Mouse (Mus musculus) CH12.LX (cell line): ENCODE data around the gene Slc22a20. TPM values are rescaled to one million over a fixed set of nuclear protein-coding genes. Genes with fewer than 3 reads are reported as not detected.

ENCODE experiments used
- DNase-seq: peaks from one replicate; pipeline ENCODE4 v3.0.0-alpha.2; 2013; ENCODE audit errors: extremely low read depth
- H3K27ac ChIP-seq: 2 replicates; pipeline ENCODE4 v1.5.1; 2012; ENCODE audit warnings: low read depth, mild to moderate bottlenecking, control low read depth, moderate library complexity; ENCODE audit not compliant: insufficient read depth
- H3K27me3 ChIP-seq: replicated peaks from 2 replicates; pipeline ENCODE3; 2012; ENCODE audit warnings: inconsistent platforms
- H3K36me3 ChIP-seq, 2 experiments: replicated peaks in 1 of 2; 2 replicates each; pipeline versions ENCODE3 to v1.6.1; 2012; ENCODE audit warnings: inconsistent platforms in 1 of 2, low read length in 1 of 2, mild to moderate bottlenecking in 1 of 2, mixed read lengths in 1 of 2, moderate library complexity in 1 of 2; ENCODE audit not compliant: control insufficient read depth in 1 of 2, insufficient read depth in 1 of 2
- H3K4me1 ChIP-seq, 2 experiments: 2 replicates each; pipeline ENCODE4 v1.6.1; 2012; ENCODE audit warnings: inconsistent platforms in 1 of 2, moderate library complexity in 1 of 2; ENCODE audit not compliant: insufficient read depth in 2 of 2, control insufficient read depth in 1 of 2
- H3K4me2 ChIP-seq: 2 replicates; pipeline ENCODE4 v1.6.1; 2012; ENCODE audit warnings: low read depth, mild to moderate bottlenecking, control low read depth; ENCODE audit not compliant: poor library complexity, insufficient read depth, severe bottlenecking
- H3K4me3 ChIP-seq, 3 experiments: fragments of 150-350 bp in 1 of 3; sonication (generic) in 1 of 3; replicated peaks in 1 of 3; 2 replicates each; pipeline versions ENCODE3 to v1.5.1; 2011 to 2012; ENCODE audit warnings: low read depth in 2 of 3, low read length in 2 of 3, mild to moderate bottlenecking in 2 of 3, moderate library complexity in 2 of 3, control low read depth in 1 of 3, improper control_type of control experiment in 1 of 3, inconsistent platforms in 1 of 3, mixed read lengths in 1 of 3; ENCODE audit not compliant: poor library complexity in 1 of 3
- H3K79me2 ChIP-seq: replicated peaks from 2 replicates; pipeline ENCODE4 v1.6.1; 2012; ENCODE audit warnings: mild to moderate bottlenecking, moderate library complexity; ENCODE audit not compliant: control insufficient read depth, poor library complexity, insufficient read depth, severe bottlenecking; ENCODE audit errors: extremely low read depth
- H3K9ac ChIP-seq: 2 replicates; pipeline ENCODE4 v1.6.1; 2012; ENCODE audit warnings: low read depth, mild to moderate bottlenecking, control low read depth, moderate library complexity; ENCODE audit not compliant: insufficient read depth
- H3K9me3 ChIP-seq: replicated peaks from 2 replicates; pipeline ENCODE3; 2012; ENCODE audit warnings: low read length, inconsistent platforms, mixed read lengths
- CHD1 ChIP-seq: IDR thresholded peaks from 2 replicates; pipeline ENCODE4 v1.6.1; 2012; ENCODE audit warnings: low read depth, low read length, improper control_type of control experiment, inconsistent platforms
- CHD2 ChIP-seq: IDR thresholded peaks from 2 replicates; pipeline ENCODE4 v1.6.1; 2011; ENCODE audit warnings: low read length, improper control_type of control experiment
- E2F4 ChIP-seq: IDR thresholded peaks from 2 replicates; pipeline ENCODE4 v1.6.1; 2011; ENCODE audit warnings: low read depth, low read length, improper control_type of control experiment; ENCODE audit not compliant: insufficient replicate concordance
- EP300 ChIP-seq: IDR thresholded peaks from 2 replicates; pipeline ENCODE4 v1.6.1; 2011; ENCODE audit warnings: low read length, improper control_type of control experiment
- ETS1 ChIP-seq: conservative IDR thresholded peaks from 2 replicates; pipeline ENCODE4 v1.6.1; 2012; ENCODE audit warnings: low read depth, mild to moderate bottlenecking, inconsistent platforms, low read length, improper control_type of control experiment, moderate library complexity
- JUN ChIP-seq: IDR thresholded peaks from 2 replicates; pipeline ENCODE4 v1.6.1; 2011; ENCODE audit warnings: low read depth, mild to moderate bottlenecking, low read length, improper control_type of control experiment, moderate library complexity; ENCODE audit not compliant: insufficient read depth
- JUND ChIP-seq: conservative IDR thresholded peaks from 2 replicates; pipeline ENCODE4 v1.6.1; 2011; ENCODE audit warnings: low read depth, low read length, improper control_type of control experiment
- KAT2A ChIP-seq: IDR thresholded peaks from 2 replicates; pipeline ENCODE4 v1.6.1; 2012; ENCODE audit warnings: low read length, improper control_type of control experiment, inconsistent platforms; ENCODE audit not compliant: insufficient replicate concordance
- MAFK ChIP-seq: IDR thresholded peaks from 2 replicates; pipeline ENCODE4 v1.6.1; 2011; ENCODE audit warnings: low read length, improper control_type of control experiment; ENCODE audit not compliant: insufficient replicate concordance
- MAZ ChIP-seq: IDR thresholded peaks from 2 replicates; pipeline ENCODE4 v1.6.1; 2012; ENCODE audit warnings: low read depth, mild to moderate bottlenecking, inconsistent platforms, low read length, improper control_type of control experiment, moderate library complexity
- MEF2A ChIP-seq: IDR thresholded peaks from 2 replicates; pipeline ENCODE4 v1.6.1; 2014; ENCODE audit warnings: low read depth, mild to moderate bottlenecking, inconsistent platforms, low read length, improper control_type of control experiment, borderline replicate concordance
- MXI1 ChIP-seq: IDR thresholded peaks from 2 replicates; pipeline ENCODE4 v1.6.1; 2011; ENCODE audit warnings: mild to moderate bottlenecking, low read depth, low read length, improper control_type of control experiment
- NRF1 ChIP-seq: IDR thresholded peaks from 2 replicates; pipeline ENCODE4 v1.6.1; 2014; ENCODE audit warnings: low read depth, mild to moderate bottlenecking, inconsistent platforms, low read length, improper control_type of control experiment, moderate library complexity
- PAX5 ChIP-seq: IDR thresholded peaks from 2 replicates; pipeline ENCODE4 v1.6.1; 2012; ENCODE audit warnings: low read length, inconsistent platforms, mixed read lengths
- POLR2A ChIP-seq: IDR thresholded peaks from 2 replicates; pipeline ENCODE4 v1.6.1; 2011; ENCODE audit warnings: low read depth, mild to moderate bottlenecking, improper control_type of control experiment, low read length
- POLR2AphosphoS2 ChIP-seq: IDR thresholded peaks from 2 replicates; pipeline ENCODE4 v1.6.1; 2011; ENCODE audit warnings: low read depth, low read length, improper control_type of control experiment
- RAD21 ChIP-seq: IDR thresholded peaks from 2 replicates; pipeline ENCODE4 v1.6.1; 2011; ENCODE audit warnings: low read depth, mild to moderate bottlenecking, low read length, improper control_type of control experiment, moderate library complexity
- SMC3 ChIP-seq: IDR thresholded peaks from 2 replicates; pipeline ENCODE4 v1.6.1; 2011; ENCODE audit warnings: low read depth, low read length, improper control_type of control experiment
- UBTF ChIP-seq: IDR thresholded peaks from 2 replicates; pipeline ENCODE4 v1.6.1; 2012; ENCODE audit warnings: low read depth, mild to moderate bottlenecking, inconsistent platforms, low read length, improper control_type of control experiment, moderate library complexity
- USF1 ChIP-seq: IDR thresholded peaks from 2 replicates; pipeline ENCODE4 v1.6.1; 2014; ENCODE audit warnings: low read depth, mild to moderate bottlenecking, inconsistent platforms, low read length, improper control_type of control experiment
- USF2 ChIP-seq: conservative IDR thresholded peaks from 2 replicates; pipeline ENCODE4 v1.6.1; 2011; ENCODE audit warnings: low read depth, low read length, improper control_type of control experiment
- ZC3H11A ChIP-seq: IDR thresholded peaks from 2 replicates; pipeline ENCODE4 v1.6.1; 2012; ENCODE audit warnings: low read depth, mild to moderate bottlenecking, inconsistent platforms, low read length, improper control_type of control experiment
- ZNF384 ChIP-seq: IDR thresholded peaks from 2 replicates; pipeline ENCODE4 v1.6.1; 2012; ENCODE audit warnings: low read depth, low read length, improper control_type of control experiment, inconsistent platforms
- dilution Hi-C: fragments of 300-500 bp; cut with MboI; formaldehyde crosslinking; loops from 2 replicates; pipeline ENCODE4 v1.14.3; 2020; ENCODE audit warnings: low sequenced_read_pairs; ENCODE audit not compliant: extremely low pct_unique_long_range_greater_than_20kb, extremely low pct_ligation_motif_present
- in situ Hi-C: fragments of 300-500 bp; cut with MboI; formaldehyde crosslinking; loops from 3 replicates; pipeline ENCODE4 v1.14.3; 2019; ENCODE audit warnings: low sequenced_read_pairs, low pct_ligation_motif_present, low pct_unique_long_range_greater_than_20kb, mixed read lengths
- polyA plus RNA-seq: library from polyadenylated mRNA; unstranded; fragments of >175 nt; gene quantifications from 2 replicates; pipeline ENCODE4 v1.2.1, GENCODE M21; 2012; ENCODE audit warnings: low read depth; ENCODE audit not compliant: insufficient read length
- total RNA-seq, 2 experiments: library from RNA; depleted of rRNA; stranded (reverse); fragments of 300-350 nt in 1 of 2; fragments of >200 nt in 1 of 2; gene quantifications; 2 replicates each; pipeline ENCODE4 v1.2.3; 2012 to 2014

Slc22a20 gene
- total RNA-seq (2012; rRNA removed) (not detected in 2 replicates), total RNA-seq (2014; rRNA removed) (not detected in 2 replicates), polyA plus RNA-seq (not detected in 2 replicates)

GRCm38 (mm10) chr19:5986043-5986442 lies at the start of gene Slc22a20:
Gene Slc22a20 (minus strand): TSS chr19:5986143.
- dilution Hi-C loops (no loop called here), in situ Hi-C loops (no loop called here)
- no peaks in the 10 kb centered on the region for H3K27me3 ChIP-seq
- no peak for TF ChIP-seq E2F4
- TF ChIP-seq KAT2A = no peak
- no peak for TF ChIP-seq POLR2A
- H3K4me2 ChIP-seq = no peak within 1 kb of the TSS
- DNase-seq = no peak
- no peak within 1 kb of the TSS for H3K9ac ChIP-seq
- H3K27ac ChIP-seq = no peak within 1 kb of the TSS
- H3K4me3 ChIP-seq = no peak within 1 kb of the TSS
- H3K9me3 ChIP-seq = no peaks in the 10 kb centered on the region
- H3K79me2 ChIP-seq = no peaks in the 10 kb centered on the region
- H3K4me1 ChIP-seq = peaks cover 0 to 24% of the 10 kb centered on the region in 2 experiments; a peak in 2 of 4 replicates
- peaks cover 15 to 29% of the 10 kb centered on the region in 2 experiments for H3K36me3 ChIP-seq

GRCm38 (mm10) chr19:6030520-6031280 lies 44.8 kb upstream of the Slc22a20 start:
- Histone ChIP-seq H3K36me3 (no peaks in the 10 kb centered on the region), H3K4me2 (no peak overlapping the region), H3K4me1 (no peaks in the 10 kb centered on the region), H3K79me2 (no peaks in the 10 kb centered on the region), H3K27me3 (peaks cover 3% of the 10 kb centered on the region), H3K4me3 (no peak overlapping the region), H3K9me3 (no peaks in the 10 kb centered on the region), H3K27ac (no peak overlapping the region), H3K9ac (no peak overlapping the region)
- in situ Hi-C loops = no loop called here
- dilution Hi-C loops = no loop called here
- TF ChIP-seq CHD1 = no peak
- TF ChIP-seq POLR2AphosphoS2 = no peak
- TF ChIP-seq RAD21 = no peak
- TF ChIP-seq MXI1 = no peak
- TF ChIP-seq JUND = no peak
- no peak for TF ChIP-seq JUN
- no peak for TF ChIP-seq CHD2
- no peak for TF ChIP-seq SMC3
- TF ChIP-seq PAX5 = no peak
- TF ChIP-seq MAZ = no peak
- TF ChIP-seq KAT2A = no peak
- no peak for TF ChIP-seq USF2
- no peak for DNase-seq

GRCm38 (mm10) chr19:6029426-6029825 lies 43.5 kb upstream of the Slc22a20 start:
- H3K27ac ChIP-seq = no peak overlapping the region
- no peaks in the 10 kb centered on the region for H3K79me2 ChIP-seq
- DNase-seq = no peak
- peaks cover 3% of the 10 kb centered on the region for H3K27me3 ChIP-seq
- dilution Hi-C loops (no loop called here), in situ Hi-C loops (no loop called here)
- TF ChIP-seq MAFK = no peak
- TF ChIP-seq MXI1 = no peak
- TF ChIP-seq NRF1 = no peak
- no peak for TF ChIP-seq JUN
- no peak for TF ChIP-seq ETS1
- TF ChIP-seq ZC3H11A = no peak
- TF ChIP-seq EP300 = no peak
- no peak for TF ChIP-seq ZNF384
- TF ChIP-seq MEF2A = no peak
- TF ChIP-seq UBTF = no peak
- no peak for TF ChIP-seq USF2
- TF ChIP-seq USF1 = no peak
- TF ChIP-seq POLR2A = no peak
- H3K4me1 ChIP-seq = no peaks in the 10 kb centered on the region
- no peaks in the 10 kb centered on the region for H3K36me3 ChIP-seq
- H3K4me2 ChIP-seq = no peak overlapping the region
- H3K9ac ChIP-seq = no peak overlapping the region
- H3K4me3 ChIP-seq = no peak overlapping the region
- no peaks in the 10 kb centered on the region for H3K9me3 ChIP-seq
